ENCODE assay signal across 11 mouse cellular contexts in the genomic region with DNA sequence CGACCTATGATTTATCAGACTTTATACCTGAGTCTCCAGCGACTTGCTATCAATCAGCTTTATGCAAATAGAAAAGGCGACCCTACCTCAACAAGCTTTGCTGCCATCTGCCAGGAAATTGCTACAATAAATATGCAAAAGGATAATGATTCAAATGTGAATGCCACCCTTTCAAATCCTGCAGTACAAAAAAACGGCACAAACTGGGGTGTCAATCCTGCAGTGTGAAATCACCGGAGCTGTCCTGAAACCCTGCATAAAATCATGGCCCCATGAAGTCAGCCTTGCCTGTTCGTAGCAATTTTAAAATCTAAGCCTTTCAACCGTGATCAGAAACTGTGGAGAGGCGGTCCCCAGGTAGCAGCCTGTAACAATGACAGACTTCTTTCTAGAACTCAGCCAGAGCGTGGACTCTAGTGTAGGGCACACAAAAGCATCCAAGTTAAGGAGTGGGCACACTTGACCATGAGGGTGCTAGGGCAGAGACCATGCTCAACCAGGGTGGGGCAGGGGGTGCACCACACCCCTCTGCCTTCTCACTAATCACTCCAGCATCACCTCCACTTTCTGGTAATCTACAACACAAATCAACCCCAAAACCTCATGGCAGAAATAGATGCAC. TPM values are rescaled to one million over a fixed set of nuclear protein-coding genes. Genes with fewer than 3 reads are reported as not detected.
DNase-seq lines count a peak whose midpoint lies in the region; ATAC-seq and TF ChIP-seq lines count a peak whose summit lies in the region.
"Had no signal": no experiment of that assay in that cellular context is flagged by ENCODE, and none has a peak within 500 bp of the region (broad histone marks: within the 10 kb centered on the region; RNA-seq: fewer than 3 reads in every experiment).

No protein-coding gene starts in this region.

- no peaks in the 10 kb centered on the region for H3K9me3 ChIP-seq in kidney, embryonic 16.5 days (ENCODE audit: low read length)
- no peaks in the 10 kb centered on the region for H3K9me3 ChIP-seq in forebrain, embryonic 13.5 days (replicated peaks)
- H3K9me3 ChIP-seq in hindbrain, postnatal 0 days (ENCODE audit: low read length): no peaks in the 10 kb centered on the region
- no peaks in the 10 kb centered on the region for H3K9me3 ChIP-seq in neural tube, embryonic 12.5 days
- H3K9me3 ChIP-seq: limb, embryonic 15.5 days had no signal

- 0 out of 2 replicates have a peak, but pooled peaks have one; percentile 24 for ATAC-seq in kidney, embryonic 16.5 days (ENCODE audit: low FRiP score, low TSS enrichment)
- peak; percentile 34 for ATAC-seq in forebrain, embryonic 13.5 days
- peak; percentile 36; the same call in 1 of the 2 replicates for ATAC-seq in hindbrain, postnatal 0 days
- peak; percentile 11; the same call in 1 of the 2 replicates for ATAC-seq in neural tube, embryonic 12.5 days (ENCODE audit: low FRiP score, low read depth)
- no peak for ATAC-seq in inflammation-experienced regulatory T-cells, adult 6 months
- no peak for ATAC-seq in megakaryocyte-erythroid progenitor cell, adult 5-6 weeks (replicated peaks; ENCODE audit: low FRiP score, low TSS enrichment, poor library complexity, severe bottlenecking)

- no peak overlapping the region for H3K4me3 ChIP-seq in kidney, embryonic 16.5 days (ENCODE audit: low read length)
- no peak overlapping the region for H3K4me3 ChIP-seq in forebrain, embryonic 13.5 days
- no peak overlapping the region for H3K4me3 ChIP-seq in hindbrain, postnatal 0 days (ENCODE audit: low read length)
- H3K4me3 ChIP-seq in neural tube, embryonic 12.5 days: no peak overlapping the region
- H3K4me3 ChIP-seq: left cerebral cortex, adult 2 months; limb, embryonic 15.5 days had no signal

- no peak overlapping the region for H3K4me2 ChIP-seq in kidney, embryonic 16.5 days (replicated peaks; ENCODE audit: low read depth, low read length)
- peak overlapping the region; percentile 12; the same call in 1 of the 2 replicates for H3K4me2 ChIP-seq in forebrain, embryonic 13.5 days
- H3K4me2 ChIP-seq in hindbrain, postnatal 0 days (ENCODE audit: low read depth, low read length): no peak overlapping the region
- H3K4me2 ChIP-seq in neural tube, embryonic 12.5 days (replicated peaks): no peak overlapping the region
- H3K4me2 ChIP-seq: limb, embryonic 15.5 days had no signal

- no peaks in the 10 kb centered on the region for H3K27me3 ChIP-seq in kidney, embryonic 16.5 days (ENCODE audit: insufficient read depth, low read length)
- no peaks in the 10 kb centered on the region for H3K27me3 ChIP-seq in forebrain, embryonic 13.5 days
- no peaks in the 10 kb centered on the region for H3K27me3 ChIP-seq in hindbrain, postnatal 0 days (ENCODE audit: insufficient read depth, low read length)
- no peaks in the 10 kb centered on the region for H3K27me3 ChIP-seq in neural tube, embryonic 12.5 days (replicated peaks)
- H3K27me3 ChIP-seq: limb, embryonic 15.5 days had no signal

- peaks cover 34% of the 10 kb centered on the region for H3K4me1 ChIP-seq in kidney, embryonic 16.5 days (ENCODE audit: insufficient read depth, low read length)
- peaks cover 36% of the 10 kb centered on the region for H3K4me1 ChIP-seq in forebrain, embryonic 13.5 days
- peaks cover 15% of the 10 kb centered on the region; the same call in 1 of the 2 replicates for H3K4me1 ChIP-seq in hindbrain, postnatal 0 days (ENCODE audit: insufficient read depth, low read length)
- peaks cover 29% of the 10 kb centered on the region for H3K4me1 ChIP-seq in neural tube, embryonic 12.5 days

- 34% methylated on average over 9 of the region's 9 CpGs for WGBS in kidney, embryonic 16.5 days
- 39% methylated on average over 9 of the region's 9 CpGs for WGBS in forebrain, embryonic 13.5 days
- WGBS in hindbrain, postnatal 0 days: 38% methylated on average over 9 of the region's 9 CpGs
- WGBS in neural tube, embryonic 12.5 days: 47% methylated on average over 9 of the region's 9 CpGs

- DNase-seq in kidney, postnatal 4 days: no peak
- no peak for DNase-seq in hindbrain, postnatal 0 days (ENCODE audit: low spot score)
- DNase-seq in yolk sac, embryonic 10.5 days (ENCODE audit: low spot score): no peak
- DNase-seq: kidney, postnatal 14 days had no signal

- H3K9ac ChIP-seq in kidney, embryonic 16.5 days (replicated peaks; ENCODE audit: low read length): no peak overlapping the region
- H3K9ac ChIP-seq in forebrain, embryonic 13.5 days: 0 out of 2 replicates have a peak overlapping the region, but pooled peaks have one; percentile 30
- no peak overlapping the region for H3K9ac ChIP-seq in hindbrain, postnatal 0 days (replicated peaks; ENCODE audit: low read length)
- H3K9ac ChIP-seq in neural tube, embryonic 12.5 days: no peak overlapping the region
- H3K9ac ChIP-seq: limb, embryonic 15.5 days had no signal

- TF ChIP-seq CTCF in hindbrain, postnatal 0 days (IDR thresholded peaks at IDR 0.05; ENCODE audit: low read depth): no peak

- no peaks in the 10 kb centered on the region for H3K36me3 ChIP-seq in kidney, embryonic 16.5 days (ENCODE audit: insufficient read depth, low read length)
- peaks cover 6% of the 10 kb centered on the region for H3K36me3 ChIP-seq in forebrain, embryonic 13.5 days (ENCODE audit: poor library complexity, severe bottlenecking)
- H3K36me3 ChIP-seq in hindbrain, postnatal 0 days (ENCODE audit: insufficient read depth, low read length): no peaks in the 10 kb centered on the region
- peaks cover 6% of the 10 kb centered on the region; the same call in 1 of the 2 replicates for H3K36me3 ChIP-seq in neural tube, embryonic 12.5 days
- H3K36me3 ChIP-seq: limb, embryonic 15.5 days had no signal

- H3K27ac ChIP-seq in kidney, embryonic 16.5 days (ENCODE audit: low read length): 0 out of 2 replicates have a peak overlapping the region, but pooled peaks have one; percentile 8
- peak overlapping the region; percentile 84 for H3K27ac ChIP-seq in forebrain, embryonic 13.5 days
- H3K27ac ChIP-seq in hindbrain, postnatal 0 days: peak overlapping the region; percentile 64; the same call in 1 of the 2 replicates
- H3K27ac ChIP-seq in neural tube, embryonic 12.5 days: peak overlapping the region; percentile 57; the same call in 1 of the 2 replicates
- H3K27ac ChIP-seq: left cerebral cortex, adult 2 months had no signal

RNA-seq across cellular contexts. Expression of gene Traf3ip2, which starts 40.6 kb away (rescaled TPM):
- 18.4 and 18.9 TPM in 2 replicates for polyA plus RNA-seq in kidney, embryonic 16.5 days (2015; fragmentation: Nextera tagmentation; extraction: Ambion mirVana)
- 3.6 and 4.6 TPM in 2 replicates for polyA plus RNA-seq in forebrain, embryonic 13.5 days (2015; fragmentation: Nextera tagmentation; extraction: Ambion mirVana)
- 5.3 and 9.6 TPM in 2 replicates for total RNA-seq in hindbrain, postnatal 0 days (2014; rRNA removed)
- polyA plus RNA-seq in hindbrain, postnatal 0 days (2015; fragmentation: Nextera tagmentation; extraction: Ambion mirVana): 5.7 and 6.2 TPM in 2 replicates
- 5.4 and 7.2 TPM in 2 replicates for polyA plus RNA-seq in neural tube, embryonic 12.5 days (2016; fragmentation: Nextera tagmentation; extraction: Ambion mirVana)
- 10 to 100 TPM; 29.5 to 48.1 (median 47.8) TPM for polyA plus RNA-seq in inflammation-experienced regulatory T-cells, adult 6 months (2017; shearing (Covaris generic))
- total RNA-seq in megakaryocyte-erythroid progenitor cell, adult 5-6 weeks (2014; fragmentation: Nextera tagmentation): 1.9 and 4.2 TPM in 2 replicates
- total RNA-seq in megakaryocyte-erythroid progenitor cell, adult 5-6 weeks (2017): 0.42 and 0.80 TPM in 2 replicates

Comparison
In these comparisons a context has a peak if more than half of its experiments do, and no peak if none do; other contexts are left out.
1. ATAC-seq: peak in kidney, embryonic 16.5 days (single experiment), forebrain, embryonic 13.5 days (single experiment), hindbrain, postnatal 0 days (single experiment) and neural tube, embryonic 12.5 days (single experiment); none in inflammation-experienced regulatory T-cells, adult 6 months (single experiment) and megakaryocyte-erythroid progenitor cell, adult 5-6 weeks (single experiment).
2. H3K27ac ChIP-seq: peak in every context shown above with its lines; median percentile 84 in forebrain, embryonic 13.5 days; 64 in hindbrain, postnatal 0 days; 57 in neural tube, embryonic 12.5 days; 8 in kidney, embryonic 16.5 days.